In genomic region chr11:57317478-57317877, GRCm38 (mm10) we compare ENCODE assay signal across 28 mouse cellular contexts.
DNase-seq lines count a peak whose midpoint lies in the region; ATAC-seq and TF ChIP-seq lines count a peak whose summit lies in the region.
"Had no signal": no experiment of that assay in that cellular context is flagged by ENCODE, and none has a peak within 500 bp of the region (broad histone marks: within the 10 kb centered on the region; RNA-seq: fewer than 3 reads in every experiment).

No protein-coding gene starts in this region.

- no peaks in the 10 kb centered on the region for H3K36me3 ChIP-seq in forebrain, embryonic 14.5 days (ENCODE audit: control insufficient read depth, insufficient read depth, low read length)
- H3K36me3 ChIP-seq in forebrain, embryonic 11.5 days (ENCODE audit: control insufficient read depth, insufficient read depth, low read length): no peaks in the 10 kb centered on the region
- H3K36me3 ChIP-seq in hindbrain, embryonic 12.5 days: no peaks in the 10 kb centered on the region
- H3K36me3 ChIP-seq in hindbrain, embryonic 14.5 days (replicated peaks; ENCODE audit: control insufficient read depth, insufficient read depth): no peaks in the 10 kb centered on the region
- no peaks in the 10 kb centered on the region for H3K36me3 ChIP-seq in midbrain, embryonic 14.5 days (ENCODE audit: control insufficient read depth, insufficient read depth, low read length)
- H3K36me3 ChIP-seq in midbrain, postnatal 0 days (ENCODE audit: insufficient read depth, low read length): no peaks in the 10 kb centered on the region
- H3K36me3 ChIP-seq in neural tube, embryonic 15.5 days: no peaks in the 10 kb centered on the region
- no peaks in the 10 kb centered on the region for H3K36me3 ChIP-seq in heart, embryonic 10.5 days
- H3K36me3 ChIP-seq: heart, embryonic 13.5 days; intestine, embryonic 15.5 days; limb, embryonic 12.5 days; liver, embryonic 15.5 days; neural tube, embryonic 12.5 days had no signal

- H3K4me1 ChIP-seq in forebrain, embryonic 14.5 days (ENCODE audit: control insufficient read depth, insufficient read depth, low read length): no peaks in the 10 kb centered on the region
- H3K4me1 ChIP-seq in forebrain, embryonic 11.5 days (replicated peaks; ENCODE audit: control insufficient read depth, insufficient read depth, low read length): no peaks in the 10 kb centered on the region
- H3K4me1 ChIP-seq in hindbrain, embryonic 12.5 days: no peaks in the 10 kb centered on the region
- 0 out of 2 replicates have a peak, but pooled peaks cover 8% of the 10 kb centered on the region for H3K4me1 ChIP-seq in hindbrain, embryonic 14.5 days (replicated peaks; ENCODE audit: control insufficient read depth, insufficient read depth, low read length)
- H3K4me1 ChIP-seq in midbrain, embryonic 14.5 days (ENCODE audit: control insufficient read depth, insufficient read depth, low read length): peaks cover 10% of the 10 kb centered on the region
- peaks cover 5% of the 10 kb centered on the region; the same call in 1 of the 2 replicates for H3K4me1 ChIP-seq in midbrain, postnatal 0 days (ENCODE audit: insufficient read depth, low read length)
- H3K4me1 ChIP-seq in neural tube, embryonic 15.5 days: peaks cover 15% of the 10 kb centered on the region
- H3K4me1 ChIP-seq in heart, embryonic 10.5 days: peaks cover 4% of the 10 kb centered on the region; the same call in 1 of the 2 replicates
- H3K4me1 ChIP-seq: heart, embryonic 13.5 days; intestine, embryonic 15.5 days; limb, embryonic 12.5 days; liver, embryonic 15.5 days; neural tube, embryonic 12.5 days had no signal

- H3K4me3 ChIP-seq in forebrain, embryonic 14.5 days (ENCODE audit: low read depth, low read length): no peak overlapping the region
- H3K4me3 ChIP-seq in forebrain, embryonic 11.5 days (ENCODE audit: low read depth, low read length): no peak overlapping the region
- H3K4me3 ChIP-seq in hindbrain, embryonic 12.5 days: no peak overlapping the region
- H3K4me3 ChIP-seq in hindbrain, embryonic 14.5 days (replicated peaks; ENCODE audit: low read length): no peak overlapping the region
- no peak overlapping the region for H3K4me3 ChIP-seq in midbrain, embryonic 14.5 days (replicated peaks; ENCODE audit: low read depth, low read length)
- H3K4me3 ChIP-seq in midbrain, postnatal 0 days (ENCODE audit: low read depth, low read length): no peak overlapping the region
- H3K4me3 ChIP-seq in neural tube, embryonic 15.5 days (replicated peaks): no peak overlapping the region
- H3K4me3 ChIP-seq in heart, embryonic 10.5 days: no peak overlapping the region
- H3K4me3 ChIP-seq: erythroblast, embryonic 14.5 days; heart, embryonic 13.5 days; intestine, embryonic 15.5 days; limb, embryonic 12.5 days; liver, embryonic 15.5 days; neural tube, embryonic 12.5 days had no signal

- ATAC-seq in forebrain, embryonic 14.5 days: no peak
- no peak for ATAC-seq in forebrain, embryonic 11.5 days (replicated peaks; ENCODE audit: low FRiP score)
- no peak for ATAC-seq in hindbrain, embryonic 12.5 days (ENCODE audit: low FRiP score)
- no peak for ATAC-seq in hindbrain, embryonic 14.5 days (ENCODE audit: low FRiP score)
- no peak for ATAC-seq in midbrain, embryonic 14.5 days (ENCODE audit: low FRiP score, low TSS enrichment)
- no peak for ATAC-seq in midbrain, postnatal 0 days (ENCODE audit: low FRiP score)
- peak; percentile 63 for ATAC-seq in neural tube, embryonic 15.5 days (ENCODE audit: low FRiP score)
- ATAC-seq: activated CD4-positive, CD25-positive, alpha-beta regulatory T cell, adult 4 months; intestine, embryonic 15.5 days had no signal

- no peaks in the 10 kb centered on the region for H3K9me3 ChIP-seq in forebrain, embryonic 14.5 days (replicated peaks; ENCODE audit: control insufficient read depth, low read length)
- H3K9me3 ChIP-seq in forebrain, embryonic 11.5 days (ENCODE audit: control insufficient read depth, low read length): no peaks in the 10 kb centered on the region
- H3K9me3 ChIP-seq in hindbrain, embryonic 12.5 days (replicated peaks): no peaks in the 10 kb centered on the region
- no peaks in the 10 kb centered on the region for H3K9me3 ChIP-seq in hindbrain, embryonic 14.5 days (ENCODE audit: control insufficient read depth, low read length)
- H3K9me3 ChIP-seq in midbrain, embryonic 14.5 days (ENCODE audit: control insufficient read depth, low read length): no peaks in the 10 kb centered on the region
- no peaks in the 10 kb centered on the region for H3K9me3 ChIP-seq in midbrain, postnatal 0 days (ENCODE audit: low read length)
- H3K9me3 ChIP-seq in neural tube, embryonic 15.5 days (replicated peaks): no peaks in the 10 kb centered on the region
- H3K9me3 ChIP-seq in heart, embryonic 10.5 days: no peaks in the 10 kb centered on the region
- H3K9me3 ChIP-seq: heart, embryonic 13.5 days; intestine, embryonic 15.5 days; limb, embryonic 12.5 days; liver, embryonic 15.5 days; neural tube, embryonic 12.5 days had no signal

- H3K27ac ChIP-seq in forebrain, embryonic 14.5 days (ENCODE audit: low read depth, low read length): no peak overlapping the region
- H3K27ac ChIP-seq in forebrain, embryonic 11.5 days (ENCODE audit: low read depth, low read length): no peak overlapping the region
- 0 out of 2 replicates have a peak overlapping the region, but pooled peaks have one; percentile 4 for H3K27ac ChIP-seq in hindbrain, embryonic 12.5 days
- H3K27ac ChIP-seq in hindbrain, embryonic 14.5 days: no peak overlapping the region
- H3K27ac ChIP-seq in midbrain, embryonic 14.5 days (replicated peaks; ENCODE audit: low read depth, low read length): no peak overlapping the region
- no peak overlapping the region; the same call in 1 of the 2 replicates for H3K27ac ChIP-seq in midbrain, postnatal 0 days (ENCODE audit: low read depth, low read length)
- peak overlapping the region; percentile 64 for H3K27ac ChIP-seq in neural tube, embryonic 15.5 days (replicated peaks)
- no peak overlapping the region for H3K27ac ChIP-seq in heart, embryonic 10.5 days
- H3K27ac ChIP-seq: heart, embryonic 13.5 days; intestine, embryonic 15.5 days; limb, embryonic 12.5 days; liver, embryonic 15.5 days; neural tube, embryonic 12.5 days; stomach, postnatal 0 days had no signal

- no peak overlapping the region for H3K9ac ChIP-seq in forebrain, embryonic 14.5 days (ENCODE audit: low read length)
- H3K9ac ChIP-seq in forebrain, embryonic 11.5 days (ENCODE audit: low read length): no peak overlapping the region
- H3K9ac ChIP-seq in hindbrain, embryonic 12.5 days: no peak overlapping the region
- no peak overlapping the region for H3K9ac ChIP-seq in hindbrain, embryonic 14.5 days
- H3K9ac ChIP-seq in midbrain, embryonic 14.5 days (replicated peaks; ENCODE audit: low read length): no peak overlapping the region
- no peak overlapping the region for H3K9ac ChIP-seq in midbrain, postnatal 0 days (replicated peaks; ENCODE audit: low read length, poor library complexity, severe bottlenecking)
- no peak overlapping the region for H3K9ac ChIP-seq in neural tube, embryonic 15.5 days (replicated peaks)
- H3K9ac ChIP-seq: heart, embryonic 13.5 days; intestine, embryonic 15.5 days; limb, embryonic 12.5 days; liver, embryonic 15.5 days; lung, embryonic 14.5 days; neural tube, embryonic 12.5 days had no signal

- H3K27me3 ChIP-seq in forebrain, embryonic 14.5 days (replicated peaks; ENCODE audit: control insufficient read depth, insufficient read depth, low read length): no peaks in the 10 kb centered on the region
- no peaks in the 10 kb centered on the region for H3K27me3 ChIP-seq in forebrain, embryonic 11.5 days (ENCODE audit: control insufficient read depth, insufficient read depth, low read length)
- no peaks in the 10 kb centered on the region for H3K27me3 ChIP-seq in hindbrain, embryonic 12.5 days
- no peaks in the 10 kb centered on the region for H3K27me3 ChIP-seq in hindbrain, embryonic 14.5 days (ENCODE audit: control insufficient read depth, insufficient read depth, low read length)
- no peaks in the 10 kb centered on the region for H3K27me3 ChIP-seq in midbrain, embryonic 14.5 days (ENCODE audit: control insufficient read depth, insufficient read depth, low read length)
- no peaks in the 10 kb centered on the region for H3K27me3 ChIP-seq in midbrain, postnatal 0 days (ENCODE audit: insufficient read depth, low read length)
- no peaks in the 10 kb centered on the region for H3K27me3 ChIP-seq in neural tube, embryonic 15.5 days (replicated peaks)
- H3K27me3 ChIP-seq in heart, embryonic 10.5 days (ENCODE audit: insufficient read depth, poor library complexity, severe bottlenecking): no peaks in the 10 kb centered on the region
- H3K27me3 ChIP-seq: heart, embryonic 13.5 days; intestine, embryonic 15.5 days; limb, embryonic 12.5 days; liver, embryonic 15.5 days; neural tube, embryonic 12.5 days had no signal

- TF ChIP-seq CTCF in midbrain, postnatal 0 days (IDR thresholded peaks at IDR 0.05): no peak

- no peak overlapping the region for H3K4me2 ChIP-seq in forebrain, embryonic 14.5 days (ENCODE audit: low read length)
- H3K4me2 ChIP-seq in forebrain, embryonic 11.5 days (ENCODE audit: low read depth, low read length, severe bottlenecking): no peak overlapping the region
- no peak overlapping the region for H3K4me2 ChIP-seq in hindbrain, embryonic 12.5 days (replicated peaks)
- H3K4me2 ChIP-seq in hindbrain, embryonic 14.5 days (replicated peaks): no peak overlapping the region
- H3K4me2 ChIP-seq in midbrain, embryonic 14.5 days (ENCODE audit: low read length): no peak overlapping the region
- no peak overlapping the region for H3K4me2 ChIP-seq in midbrain, postnatal 0 days (ENCODE audit: low read depth, low read length, poor library complexity, severe bottlenecking)
- no peak overlapping the region for H3K4me2 ChIP-seq in neural tube, embryonic 15.5 days
- H3K4me2 ChIP-seq: heart, embryonic 13.5 days; intestine, embryonic 15.5 days; limb, embryonic 12.5 days; liver, embryonic 15.5 days; lung, embryonic 14.5 days; neural tube, embryonic 12.5 days had no signal

- 80% methylated on average over 13 of the region's 13 CpGs for WGBS in forebrain, embryonic 14.5 days
- whole genome bisulfite sequencing in forebrain, embryonic 11.5 days: 89% methylated on average over 13 of the region's 13 CpGs
- 78% methylated on average over 13 of the region's 13 CpGs for WGBS in hindbrain, embryonic 12.5 days
- 64% methylated on average over 13 of the region's 13 CpGs for WGBS in hindbrain, embryonic 14.5 days
- 66% methylated on average over 13 of the region's 13 CpGs for WGBS in midbrain, embryonic 14.5 days
- WGBS in midbrain, postnatal 0 days: 49% methylated on average over 13 of the region's 13 CpGs
- 59% methylated on average over 13 of the region's 13 CpGs for WGBS in neural tube, embryonic 15.5 days
- WGBS in heart, embryonic 10.5 days: 81% methylated on average over 13 of the region's 13 CpGs

- peak; percentile 33 for DNase-seq in forebrain, embryonic 14.5 days (ENCODE audit: low spot score)
- DNase-seq in forebrain, embryonic 11.5 days (ENCODE audit: low spot score): no peak
- no peak for DNase-seq in hindbrain, embryonic 14.5 days (ENCODE audit: low spot score)
- DNase-seq in midbrain, embryonic 14.5 days: peak; percentile 22
- no peak for DNase-seq in midbrain, postnatal 0 days (ENCODE audit: low spot score)
- no peak for DNase-seq in heart, embryonic 10.5 days (ENCODE audit: low spot score)
- DNase-seq: adrenal gland, adult 2 months; cerebellum, adult 2 months; cerebellum, postnatal 14 days; gastrocnemius, postnatal 14 days; heart, adult 18-20 months; heart, postnatal 10 days; kidney, adult 2 months; lung, embryonic 14.5 days; lung, postnatal 14 days; right cerebral cortex, postnatal 4 days; thymus, adult 18-20 months; thymus, postnatal 25 days had no signal

Comparison
In these comparisons a context has a peak if more than half of its experiments do, and no peak if none do; other contexts are left out.
1. DNase-seq: peak in forebrain, embryonic 14.5 days (single experiment) and midbrain, embryonic 14.5 days (single experiment); none in forebrain, embryonic 11.5 days (single experiment), hindbrain, embryonic 14.5 days (single experiment), midbrain, postnatal 0 days (single experiment) and heart, embryonic 10.5 days (single experiment).
2. H3K27ac ChIP-seq: peak in hindbrain, embryonic 12.5 days (single experiment) and neural tube, embryonic 15.5 days (single experiment); none in forebrain, embryonic 14.5 days (single experiment), forebrain, embryonic 11.5 days (single experiment), hindbrain, embryonic 14.5 days (single experiment), midbrain, embryonic 14.5 days (single experiment), midbrain, postnatal 0 days (single experiment) and heart, embryonic 10.5 days (single experiment).